Mouse (Mus musculus) midbrain, embryonic 16.5 days (tissue): ENCODE measurements around the gene Hsf2bp. TPM values are rescaled to one million over a fixed set of nuclear protein-coding genes. Genes with fewer than 3 reads are reported as not detected.

Experiments used
- ATAC-seq: fragments of 200-750 bp; cut with Nextera tagmentation; 2 replicates; pipeline ENCODE4 v1.8.0; 2017; ENCODE audit warnings: moderate TSS enrichment
- H3K27ac ChIP-seq: fragments of 300-500 bp; sonication (generic); 2 replicates; pipeline ENCODE4 v1.5.1; 2014; ENCODE audit warnings: mild to moderate bottlenecking, low read length, mixed read lengths
- H3K27me3 ChIP-seq: fragments of 300-500 bp; sonication (generic); 2 replicates; pipeline ENCODE4 v1.6.1; 2014; ENCODE audit warnings: low read depth, low read length, mixed read lengths; ENCODE audit not compliant: control insufficient read depth, insufficient read depth
- H3K36me3 ChIP-seq: fragments of 300-500 bp; sonication (generic); 2 replicates; pipeline ENCODE4 v1.6.1; 2014; ENCODE audit warnings: mild to moderate bottlenecking, low read length, moderate library complexity, mixed read lengths; ENCODE audit not compliant: control insufficient read depth, insufficient read depth
- H3K4me1 ChIP-seq: fragments of 300-500 bp; sonication (generic); 2 replicates; pipeline ENCODE4 v1.6.1; 2014; ENCODE audit warnings: mild to moderate bottlenecking, low read length, mixed read lengths; ENCODE audit not compliant: control insufficient read depth, insufficient read depth
- H3K4me2 ChIP-seq: fragments of 300-500 bp; sonication (generic); 2 replicates; pipeline ENCODE4 v1.6.1; 2014; ENCODE audit warnings: mild to moderate bottlenecking, low read length, mixed read lengths
- H3K4me3 ChIP-seq: fragments of 300-500 bp; sonication (generic); 2 replicates; pipeline ENCODE4 v1.5.1; 2014; ENCODE audit warnings: low read depth, mild to moderate bottlenecking, low read length, moderate library complexity, mixed read lengths
- H3K9ac ChIP-seq: fragments of 300-500 bp; sonication (generic); 2 replicates; pipeline ENCODE4 v1.6.1; 2014; ENCODE audit warnings: low read depth, low read length, mixed read lengths
- H3K9me3 ChIP-seq: fragments of 300-500 bp; sonication (generic); replicated peaks from 2 replicates; pipeline ENCODE4 v1.6.1; 2014; ENCODE audit warnings: mild to moderate bottlenecking, low read length, mixed read lengths; ENCODE audit not compliant: control insufficient read depth, poor library complexity, severe bottlenecking
- WGBS: fragments of 180-500 bp; shearing (Covaris S2); extraction: QIAGEN DNeasy Blood & Tissue Kit; methylation state at CpG from one replicate; pipeline ENCODE4 v1.1.7; 2014; 5-methylcytosine and 5-hydroxymethylcytosine counted together
- polyA plus RNA-seq: library from polyadenylated mRNA; unstranded; fragments of >200 nt; fragmentation: Nextera tagmentation; extraction: Ambion mirVana; gene quantifications from 2 replicates; pipeline ENCODE4 v1.2.1, GENCODE M21; 2015

Hsf2bp gene
- polyA plus RNA-seq, 1 experiment from 2014 or later, result 0.65 TPM

- Histone ChIP-seq H3K4me2 (no peak overlapping the region), H3K27ac (no peak overlapping the region), H3K27me3 (no peaks in the 10 kb centered on the region), H3K9me3 (no peaks in the 10 kb centered on the region), H3K4me3 (no peak overlapping the region), H3K9ac (no peak overlapping the region), H3K36me3 (peaks cover 27% of the 10 kb centered on the region; the same call in 1 of the 2 replicates), H3K4me1 (no peaks in the 10 kb centered on the region)
- ATAC-seq, result no peak
- 85% methylated on average over 2 of the region's 2 CpGs for WGBS
These were observed 27.5 kb upstream of the Hsf2bp start for GRCm38 (mm10) chr17:32063654-32064053.

- H3K27ac ChIP-seq, result no peak overlapping the region
- no peaks in the 10 kb centered on the region for H3K27me3 ChIP-seq
- no peaks in the 10 kb centered on the region for H3K9me3 ChIP-seq
- WGBS, result 95% methylated on average over 14 of the region's 14 CpGs
- H3K9ac ChIP-seq, result no peak overlapping the region
- H3K36me3 ChIP-seq, result peaks cover 51% of the 10 kb centered on the region
- no peak overlapping the region for H3K4me2 ChIP-seq
- no peak overlapping the region for H3K4me3 ChIP-seq
- no peaks in the 10 kb centered on the region for H3K4me1 ChIP-seq
- ATAC-seq, result no peak
These were observed 25.1 kb upstream of the Hsf2bp start for GRCm38 (mm10) chr17:32061219-32061618.

- Histone ChIP-seq H3K4me1 (no peaks in the 10 kb centered on the region), H3K36me3 (peaks cover 61% of the 10 kb centered on the region), H3K9me3 (no peaks in the 10 kb centered on the region), H3K4me2 (no peak overlapping the region), H3K9ac (no peak overlapping the region), H3K27me3 (no peaks in the 10 kb centered on the region), H3K27ac (no peak overlapping the region), H3K4me3 (no peak overlapping the region)
- WGBS, result 82% methylated on average over 2 of the region's 2 CpGs
- no peak for ATAC-seq
These were observed 22.9 kb upstream of the Hsf2bp start for GRCm38 (mm10) chr17:32059084-32059483.

- Histone ChIP-seq H3K4me2 (no peak overlapping the region), H3K9ac (no peak overlapping the region), H3K4me1 (no peaks in the 10 kb centered on the region), H3K36me3 (peaks cover 61% of the 10 kb centered on the region), H3K9me3 (no peaks in the 10 kb centered on the region), H3K27ac (no peak overlapping the region), H3K4me3 (no peak overlapping the region), H3K27me3 (no peaks in the 10 kb centered on the region)
- 84% methylated on average over 2 of the region's 2 CpGs for WGBS
- ATAC-seq, result no peak
These were observed 21.7 kb upstream of the Hsf2bp start for GRCm38 (mm10) chr17:32057843-32058242.

- no peaks in the 10 kb centered on the region for H3K4me1 ChIP-seq
- 90% methylated on average over 5 of the region's 5 CpGs for WGBS
- peaks cover 53% of the 10 kb centered on the region for H3K36me3 ChIP-seq
- H3K27me3 ChIP-seq, result no peaks in the 10 kb centered on the region
- H3K4me2 ChIP-seq, result no peak overlapping the region
- H3K4me3 ChIP-seq, result no peak overlapping the region
- no peaks in the 10 kb centered on the region for H3K9me3 ChIP-seq
- no peak overlapping the region for H3K9ac ChIP-seq
- H3K27ac ChIP-seq, result no peak overlapping the region
- no peak for ATAC-seq
These were observed 17.5 kb upstream of the Hsf2bp start for GRCm38 (mm10) chr17:32053677-32054076.

GRCm38 (mm10) chr17:32052237-32053080 is 16.3 kb upstream of the Hsf2bp start:
- Histone ChIP-seq H3K27me3 (no peaks in the 10 kb centered on the region), H3K9ac (no peak overlapping the region), H3K27ac (no peak overlapping the region), H3K9me3 (no peaks in the 10 kb centered on the region), H3K4me3 (no peak overlapping the region), H3K4me2 (no peak overlapping the region), H3K4me1 (no peaks in the 10 kb centered on the region), H3K36me3 (peaks cover 41% of the 10 kb centered on the region)
- WGBS, result 71% methylated on average over 5 of the region's 5 CpGs
- no peak for ATAC-seq

GRCm38 (mm10) chr17:32050609-32051008 is 14.5 kb upstream of the Hsf2bp start:
- no peaks in the 10 kb centered on the region for H3K4me1 ChIP-seq
- H3K4me3 ChIP-seq, result no peak overlapping the region
- H3K9ac ChIP-seq, result no peak overlapping the region
- H3K4me2 ChIP-seq, result no peak overlapping the region
- H3K27me3 ChIP-seq, result no peaks in the 10 kb centered on the region
- 95% methylated on average over 6 of the region's 6 CpGs for WGBS
- no peak overlapping the region for H3K27ac ChIP-seq
- peaks cover 32% of the 10 kb centered on the region for H3K36me3 ChIP-seq
- no peak for ATAC-seq
- H3K9me3 ChIP-seq, result no peaks in the 10 kb centered on the region

- no peak overlapping the region for H3K4me2 ChIP-seq
These were observed 13.8 kb upstream of the Hsf2bp start for GRCm38 (mm10) chr17:32049914-32050313.

GRCm38 (mm10) chr17:32048351-32048750 is 12.2 kb upstream of the Hsf2bp start:
- Histone ChIP-seq H3K36me3 (peaks cover 25% of the 10 kb centered on the region), H3K9me3 (no peaks in the 10 kb centered on the region)
- WGBS, result 94% methylated on average over 5 of the region's 5 CpGs

More at GRCm38 (mm10) chr17:32049914-32050313, 13.8 kb upstream of the Hsf2bp start:
- no peaks in the 10 kb centered on the region for H3K4me1 ChIP-seq
- H3K9ac ChIP-seq, result no peak overlapping the region
- no peak overlapping the region for H3K27ac ChIP-seq
- 81% methylated on average over 4 of the region's 4 CpGs for WGBS
- no peak for ATAC-seq
- no peak overlapping the region for H3K4me3 ChIP-seq
- H3K36me3 ChIP-seq, result peaks cover 26% of the 10 kb centered on the region
- H3K9me3 ChIP-seq, result no peaks in the 10 kb centered on the region
- H3K27me3 ChIP-seq, result no peaks in the 10 kb centered on the region

More at GRCm38 (mm10) chr17:32048351-32048750, 12.2 kb upstream of the Hsf2bp start:
- H3K27me3 ChIP-seq, result no peaks in the 10 kb centered on the region
- no peak overlapping the region for H3K4me3 ChIP-seq
- H3K9ac ChIP-seq, result no peak overlapping the region
- H3K27ac ChIP-seq, result no peak overlapping the region
- no peaks in the 10 kb centered on the region for H3K4me1 ChIP-seq
- no peak for ATAC-seq
- no peak overlapping the region for H3K4me2 ChIP-seq
